Mouse (Mus musculus): ENCODE measurements around the gene Arl11. TPM values are rescaled to one million over a fixed set of nuclear protein-coding genes. Genes with fewer than 3 reads are reported as not detected.

Gene Arl11
- total and polyA plus RNA-seq, 3 experiments: 0.12 to 0.68 TPM; not detected in 1

DNA sequence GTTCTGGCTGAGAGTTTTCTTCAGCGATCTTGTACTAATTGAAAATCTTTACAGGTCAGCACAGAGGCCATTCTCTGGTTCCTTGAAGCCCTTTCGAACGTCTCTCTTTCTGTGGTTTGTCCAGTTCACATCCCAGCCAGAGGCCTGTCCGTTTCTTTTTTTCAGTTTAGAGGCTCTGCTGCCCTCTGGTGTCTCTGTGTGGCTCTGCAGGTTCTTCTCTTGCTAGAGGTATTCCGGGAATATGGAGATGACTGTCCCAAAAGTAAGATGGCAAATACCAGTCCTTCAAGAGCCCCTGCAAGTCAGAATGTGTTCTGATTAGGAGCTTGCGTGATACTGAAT, 14.8 kb upstream of the Arl11 start (continued):
- TF ChIP-seq EP300 (IDR thresholded peaks at IDR 0.05; ENCODE audit: low read depth in 1 of 2, low read length in 2 of 2) (no peak), RAD21 (IDR thresholded peaks at IDR 0.05; ENCODE audit: low read depth, low read length) (peak; percentile 68), GATA1 (IDR thresholded peaks at IDR 0.05; ENCODE audit: low read depth, low read length) (no peak), POLR2A (IDR thresholded peaks at IDR 0.05; ENCODE audit: control insufficient read depth in 1 of 2, insufficient read depth in 1 of 2, low read depth in 1 of 2, low read length in 2 of 2, poor library complexity in 1 of 2) (no peak), POLR2AphosphoS5 (IDR thresholded peaks at IDR 0.05; ENCODE audit: borderline replicate concordance, low read depth, low read length) (no peak), TAL1 (IDR thresholded peaks at IDR 0.05; ENCODE audit: low read length) (no peak), E2F4 (IDR thresholded peaks at IDR 0.05; ENCODE audit: borderline replicate concordance, low read depth, low read length) (no peak), CTCF (IDR thresholded peaks at IDR 0.05 in 2 of 3, conservative IDR thresholded peaks at IDR 0.05 in 1 of 3; ENCODE audit: control insufficient read depth in 1 of 3, insufficient read depth in 1 of 3, low read depth in 2 of 3, low read length in 3 of 3, poor library complexity in 1 of 3, severe bottlenecking in 1 of 3) (peak; percentile 15 to 70 (median 69)), USF1 (IDR thresholded peaks at IDR 0.05; ENCODE audit: low read depth, low read length) (no peak), CHD2 (IDR thresholded peaks at IDR 0.05; ENCODE audit: low read length) (no peak), TBP (IDR thresholded peaks at IDR 0.05; ENCODE audit: low read depth, low read length) (no peak)

- H3K27me3 ChIP-seq (ENCODE audit: control insufficient read depth in 1 of 2, insufficient read depth in 2 of 2, low read length in 2 of 2): no peaks in the 10 kb centered on the region
- H3K4me3 ChIP-seq (ENCODE audit: control insufficient read depth in 1 of 2, insufficient read depth in 1 of 2, low read depth in 2 of 2, low read length in 2 of 2): no peak overlapping the region
- no peak for TF ChIP-seq MYC (IDR thresholded peaks at IDR 0.05; ENCODE audit: low read depth, low read length)
- TF ChIP-seq E2F4 (IDR thresholded peaks at IDR 0.05; ENCODE audit: borderline replicate concordance, low read depth, low read length): no peak
- TF ChIP-seq ZC3H11A (IDR thresholded peaks at IDR 0.05; ENCODE audit: low read depth, low read length): no peak
- no peak for TF ChIP-seq MEF2A (IDR thresholded peaks at IDR 0.05; ENCODE audit: extremely low read depth, insufficient replicate concordance, low read depth, low read length, poor library complexity, severe bottlenecking)
- no peak for TF ChIP-seq POLR2A (IDR thresholded peaks at IDR 0.05; ENCODE audit: control insufficient read depth in 1 of 2, insufficient read depth in 1 of 2, low read depth in 1 of 2, low read length in 2 of 2, poor library complexity in 1 of 2)
- TF ChIP-seq POLR2AphosphoS2 (IDR thresholded peaks at IDR 0.05; ENCODE audit: low read length): no peak
- no peak overlapping the region for H3K9ac ChIP-seq (ENCODE audit: control insufficient read depth, low read depth, low read length, poor library complexity, severe bottlenecking)
- H3K79me2 ChIP-seq (ENCODE audit: control insufficient read depth, insufficient read depth, low read length, poor library complexity): no peaks in the 10 kb centered on the region
- no peaks in the 10 kb centered on the region for H3K9me3 ChIP-seq (replicated peaks; ENCODE audit: insufficient read depth, low read length)
- peaks cover 0 to 9% of the 10 kb centered on the region in 2 experiments; a peak in 2 of 4 replicates for H3K4me1 ChIP-seq (ENCODE audit: control insufficient read depth in 1 of 2, insufficient read depth in 2 of 2, low read length in 2 of 2)
- DNase-seq (ENCODE audit: low read depth, low spot score): no peak
- H3K27ac ChIP-seq (ENCODE audit: control insufficient read depth, low read depth, low read length): no peak overlapping the region
- peaks cover 0 to 4% of the 10 kb centered on the region in 2 experiments; a peak in 2 of 4 replicates for H3K36me3 ChIP-seq (ENCODE audit: control insufficient read depth in 1 of 2, insufficient read depth in 2 of 2, low read length in 2 of 2)
Measured at GRCm38 (mm10) chr14:61299810-61300209, 9.7 kb upstream of the Arl11 start.

GRCm38 (mm10) chr14:61301323-61301722, 8.2 kb upstream of the Arl11 start:
- no peak overlapping the region for H3K4me3 ChIP-seq (ENCODE audit: control insufficient read depth in 1 of 2, insufficient read depth in 1 of 2, low read depth in 2 of 2, low read length in 2 of 2)
- TF ChIP-seq ETS1 (IDR thresholded peaks at IDR 0.05; ENCODE audit: low read depth, low read length): peak; percentile 57; the same call in 1 of the 2 replicates
- TF ChIP-seq GATA1 (IDR thresholded peaks at IDR 0.05; ENCODE audit: low read depth, low read length): peak; percentile 71
- 0 out of 2 replicates have a peak, but pooled peaks have one; percentile 16 for TF ChIP-seq TAL1 (IDR thresholded peaks at IDR 0.05; ENCODE audit: low read length)
- peak; percentile 91 for TF ChIP-seq USF1 (IDR thresholded peaks at IDR 0.05; ENCODE audit: low read depth, low read length)
- TF ChIP-seq TCF12 (IDR thresholded peaks at IDR 0.05; ENCODE audit: low read depth, low read length): 0 out of 2 replicates have a peak, but pooled peaks have one; percentile 52
- TF ChIP-seq MYC (IDR thresholded peaks at IDR 0.05; ENCODE audit: low read depth, low read length): no peak
- TF ChIP-seq MAX (IDR thresholded peaks at IDR 0.05; ENCODE audit: low read length): 0 out of 2 replicates have a peak, but pooled peaks have one; percentile 39
- peak; percentile 73 to 79 for TF ChIP-seq EP300 (IDR thresholded peaks at IDR 0.05; ENCODE audit: low read depth in 1 of 2, low read length in 2 of 2)
- TF ChIP-seq ZKSCAN1 (IDR thresholded peaks at IDR 0.05; ENCODE audit: low read depth, low read length): no peak
- peak; percentile 34; the same call in 1 of the 2 replicates for TF ChIP-seq SIN3A (IDR thresholded peaks at IDR 0.05; ENCODE audit: low read length)
- TF ChIP-seq RCOR1 (IDR thresholded peaks at IDR 0.05; ENCODE audit: low read depth, low read length): peak; percentile 89
- TF ChIP-seq BHLHE40 (IDR thresholded peaks at IDR 0.05; ENCODE audit: borderline replicate concordance, low read depth, low read length): peak; percentile 81
- peak; percentile 60 to 70; a peak in 3 of 4 replicates for TF ChIP-seq USF2 (IDR thresholded peaks at IDR 0.05; ENCODE audit: borderline replicate concordance in 1 of 2, insufficient read depth in 1 of 2, low read depth in 1 of 2, low read length in 2 of 2)
- no peak for TF ChIP-seq HCFC1 (IDR thresholded peaks at IDR 0.05; ENCODE audit: low read depth, low read length)
- H3K27ac ChIP-seq (ENCODE audit: control insufficient read depth, low read depth, low read length): no peak overlapping the region
- H3K4me1 ChIP-seq (ENCODE audit: control insufficient read depth in 1 of 2, insufficient read depth in 2 of 2, low read length in 2 of 2): peaks cover 0 to 9% of the 10 kb centered on the region in 2 experiments; a peak in 2 of 4 replicates
- no peaks in the 10 kb centered on the region for H3K9me3 ChIP-seq (replicated peaks; ENCODE audit: insufficient read depth, low read length)
- peak; percentile 77 for DNase-seq (ENCODE audit: low read depth, low spot score)
- no peaks in the 10 kb centered on the region for H3K79me2 ChIP-seq (ENCODE audit: control insufficient read depth, insufficient read depth, low read length, poor library complexity)
- H3K9ac ChIP-seq (ENCODE audit: control insufficient read depth, low read depth, low read length, poor library complexity, severe bottlenecking): no peak overlapping the region
- H3K27me3 ChIP-seq (ENCODE audit: control insufficient read depth in 1 of 2, insufficient read depth in 2 of 2, low read length in 2 of 2): no peaks in the 10 kb centered on the region
- peaks cover 0 to 4% of the 10 kb centered on the region in 2 experiments; a peak in 2 of 4 replicates for H3K36me3 ChIP-seq (ENCODE audit: control insufficient read depth in 1 of 2, insufficient read depth in 2 of 2, low read length in 2 of 2)
